Mouse (Mus musculus): ENCODE measurements around the gene Ptgr1.

Ptgr1 gene

GRCm38 (mm10) chr4:58990609-58991434, 3.9 kb upstream of the Ptgr1 start:
- no peak for DNase-seq (ENCODE audit: low read depth)

- no peak for DNase-seq (ENCODE audit: low read depth)
Measured at GRCm38 (mm10) chr4:58989303-58989898, 2.5 kb upstream of the Ptgr1 start.

DNA sequence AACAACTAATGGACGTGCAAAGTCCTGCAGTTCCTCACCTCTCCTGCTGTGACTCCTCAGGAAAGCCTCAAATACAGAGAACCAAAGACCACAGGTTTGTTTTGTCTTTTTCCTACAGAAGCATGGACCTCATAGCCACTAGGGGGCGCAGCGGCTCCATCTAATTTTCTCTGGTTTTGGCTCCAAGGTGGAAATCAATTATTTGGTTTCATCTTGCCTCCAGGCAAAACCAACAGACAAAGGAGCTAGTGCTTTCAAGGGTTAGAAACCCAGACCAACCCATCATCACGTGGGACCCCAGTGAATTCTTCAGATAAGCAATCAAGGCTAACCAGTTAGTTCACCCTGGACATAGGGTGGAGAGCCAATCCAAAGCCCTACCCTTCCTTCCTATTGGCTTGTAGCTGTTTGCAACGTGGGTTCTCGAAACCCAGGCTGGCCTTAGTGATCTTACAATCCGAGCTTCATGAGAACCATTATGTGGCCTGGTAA, 1.7 kb downstream of the Ptgr1 start:
- peak; percentile 82 for DNase-seq (ENCODE audit: low read depth)

DNA sequence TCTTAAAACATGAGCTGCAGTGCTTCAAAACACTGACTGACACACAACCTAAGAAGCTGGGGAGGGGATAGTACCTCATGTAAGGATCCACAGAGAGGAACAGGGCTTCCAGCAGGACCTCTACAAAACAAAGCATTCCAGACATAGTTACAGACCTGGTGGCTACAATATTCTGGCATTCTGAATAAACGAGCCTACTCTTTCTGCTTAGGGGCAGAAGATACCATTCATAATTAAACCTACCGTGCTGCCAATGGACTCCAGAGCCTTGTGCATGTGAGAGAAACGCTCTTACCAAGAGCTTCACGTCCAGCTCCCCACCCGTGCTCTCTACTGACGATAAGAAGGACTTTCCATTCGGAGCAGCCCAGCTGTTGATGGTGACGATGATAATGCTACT, 4.1 kb downstream of the Ptgr1 start:
- no peak for DNase-seq (ENCODE audit: low read depth)

DNA sequence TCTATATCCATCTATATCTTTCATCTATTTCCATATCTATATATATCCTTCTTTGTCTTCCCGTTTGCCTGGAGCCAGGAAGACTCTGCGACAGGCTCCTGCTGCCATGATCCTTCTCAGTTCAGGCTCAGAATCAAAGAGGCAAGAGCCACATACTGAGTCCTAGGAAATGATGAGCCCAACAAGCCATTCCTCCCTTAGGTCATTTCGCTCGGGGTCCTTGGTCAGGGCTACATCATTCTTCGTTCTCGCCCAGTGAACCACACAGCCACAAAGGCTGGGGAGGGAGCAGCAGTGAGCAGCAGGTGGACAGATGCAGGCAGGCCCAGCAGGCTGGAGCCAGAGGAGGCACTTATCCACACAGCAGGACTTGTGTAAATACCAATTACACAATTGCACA, 5.5 kb downstream of the Ptgr1 start:
- no peak for DNase-seq (ENCODE audit: low read depth)

GRCm38 (mm10) chr4:58975711-58976110, 11.2 kb downstream of the Ptgr1 start:
- no peak for DNase-seq (ENCODE audit: low read depth)

GRCm38 (mm10) chr4:58970678-58971077, 16.2 kb downstream of the Ptgr1 start:
- DNase-seq (ENCODE audit: low read depth) = no peak

- no peak for DNase-seq (ENCODE audit: low read depth)
Measured at GRCm38 (mm10) chr4:58965136-58965535, 21.8 kb downstream of the Ptgr1 start.

DNA sequence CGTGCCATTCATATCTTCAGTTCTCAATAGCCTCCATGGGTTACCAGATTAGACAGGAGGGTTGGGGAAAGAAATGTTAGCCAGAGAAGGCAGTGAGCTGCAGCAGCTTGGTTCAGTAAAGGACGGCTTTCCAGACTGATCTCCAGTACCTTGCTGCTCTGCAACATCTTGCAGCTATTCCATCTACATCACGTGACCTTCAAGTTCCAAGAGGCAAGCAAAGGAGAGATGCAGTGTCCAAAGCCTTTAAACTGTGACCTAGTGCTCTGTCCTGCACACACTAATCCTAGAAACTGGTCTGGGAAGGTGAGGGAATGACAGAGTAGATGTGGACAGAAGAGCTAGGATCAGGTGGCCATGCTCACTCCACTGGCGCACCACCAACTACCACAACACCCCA, 23.6 kb downstream of the Ptgr1 start:
- DNase-seq (ENCODE audit: low read depth) = no peak

DNA sequence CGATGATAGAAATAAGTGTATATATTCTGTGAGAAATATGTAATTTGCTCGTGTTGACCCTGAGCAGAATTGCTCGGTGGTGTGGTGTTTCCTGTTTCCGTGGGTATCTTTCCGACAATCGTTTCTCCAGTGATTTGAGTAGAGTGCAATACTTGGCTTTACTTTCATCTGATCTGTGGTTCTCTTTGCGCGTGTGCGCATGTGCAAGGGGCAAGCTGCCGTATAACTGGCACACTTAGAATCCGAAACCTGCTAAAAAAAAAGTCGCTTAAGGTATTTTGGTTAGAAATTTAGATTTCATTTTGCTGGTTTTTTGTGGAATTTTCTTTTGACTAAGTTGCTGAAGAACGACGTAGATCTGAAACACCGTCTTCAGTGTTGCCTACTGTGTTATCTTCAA, 25.2 kb downstream of the Ptgr1 start:
- no peak for DNase-seq (ENCODE audit: low read depth)

- DNase-seq (ENCODE audit: low read depth) = no peak
Measured at GRCm38 (mm10) chr4:58952630-58953029, 34.3 kb downstream of the Ptgr1 start.

DNA sequence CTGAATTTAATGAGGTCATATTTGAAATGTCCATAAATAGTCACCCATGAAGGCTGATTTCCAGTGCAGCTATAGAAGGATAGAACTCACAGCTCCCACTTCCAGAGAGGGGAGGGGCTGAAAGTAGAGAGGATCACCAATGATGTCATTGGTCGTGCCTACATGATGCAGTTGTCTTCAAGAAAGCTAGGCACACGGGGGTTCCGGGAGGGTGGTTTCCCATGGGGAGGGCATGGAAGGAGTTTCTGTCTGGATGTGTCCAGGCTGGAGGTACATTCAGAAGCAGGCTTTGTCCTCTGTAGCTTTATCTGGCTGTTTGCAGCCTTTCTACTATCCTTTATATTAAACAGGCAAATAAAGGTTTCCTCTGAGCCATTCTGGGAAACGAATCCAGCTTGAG, 38.5 kb downstream of the Ptgr1 start:
- DNase-seq (ENCODE audit: low read depth) = no peak

GRCm38 (mm10) chr4:58944695-58945094, 42.2 kb downstream of the Ptgr1 start:
- no peak for DNase-seq (ENCODE audit: low read depth)

- DNase-seq (ENCODE audit: low read depth) = no peak
Measured at GRCm38 (mm10) chr4:58944206-58944553, 42.7 kb downstream of the Ptgr1 start.

DNA sequence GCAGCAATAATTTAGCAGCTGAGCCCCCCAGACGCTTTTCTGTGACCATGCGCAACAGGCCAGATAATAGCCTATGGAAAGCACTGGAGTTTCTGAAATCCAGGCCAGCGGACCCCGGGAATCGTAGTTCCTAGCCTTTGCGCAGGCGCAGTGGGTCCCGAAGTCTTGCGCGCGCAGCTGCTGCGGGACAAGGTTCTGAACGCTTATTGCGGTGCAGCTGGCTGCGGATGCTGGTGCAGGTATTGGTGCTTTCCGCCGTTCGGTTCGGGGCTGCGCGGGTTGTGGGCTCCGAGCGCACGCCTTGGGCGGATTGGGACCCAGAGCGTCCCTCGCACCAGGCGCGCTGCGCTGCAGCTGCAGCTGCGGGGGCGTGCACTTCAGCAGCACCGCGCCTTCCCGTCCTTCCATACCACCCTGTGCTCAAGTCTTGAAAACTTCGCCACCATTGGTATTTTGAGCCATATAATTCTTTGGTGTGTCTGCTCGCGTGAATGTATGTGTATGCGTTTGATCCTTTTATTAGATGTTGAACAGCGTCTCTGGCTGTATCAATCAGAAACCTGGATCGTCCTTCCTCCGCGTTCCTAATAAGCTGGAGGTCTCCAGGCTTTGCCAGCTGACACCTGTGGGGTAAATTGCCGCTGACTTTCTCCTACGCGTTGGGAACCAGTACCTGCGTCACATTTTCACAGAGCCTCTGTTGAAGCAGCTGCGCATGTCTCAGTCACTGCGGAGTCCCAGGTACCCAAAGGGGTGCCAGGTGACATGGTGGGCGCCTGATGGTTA, 43.3 kb downstream of the Ptgr1 start, which contains the start of gene Zkscan16:
Gene Zkscan16 (plus strand): TSS at position 209 of the 786 bp plus-strand sequence.
- DNase-seq (ENCODE audit: low read depth) = peak; percentile 26

- DNase-seq (ENCODE audit: low read depth) = no peak
Measured at GRCm38 (mm10) chr4:58942942-58943341, 44.0 kb downstream of the Ptgr1 start.

GRCm38 (mm10) chr4:58941638-58942037, 45.3 kb downstream of the Ptgr1 start:
- DNase-seq (ENCODE audit: low read depth) = no peak

GRCm38 (mm10) chr4:58935846-58936245, 51.1 kb downstream of the Ptgr1 start:
- DNase-seq (ENCODE audit: low read depth) = no peak

DNA sequence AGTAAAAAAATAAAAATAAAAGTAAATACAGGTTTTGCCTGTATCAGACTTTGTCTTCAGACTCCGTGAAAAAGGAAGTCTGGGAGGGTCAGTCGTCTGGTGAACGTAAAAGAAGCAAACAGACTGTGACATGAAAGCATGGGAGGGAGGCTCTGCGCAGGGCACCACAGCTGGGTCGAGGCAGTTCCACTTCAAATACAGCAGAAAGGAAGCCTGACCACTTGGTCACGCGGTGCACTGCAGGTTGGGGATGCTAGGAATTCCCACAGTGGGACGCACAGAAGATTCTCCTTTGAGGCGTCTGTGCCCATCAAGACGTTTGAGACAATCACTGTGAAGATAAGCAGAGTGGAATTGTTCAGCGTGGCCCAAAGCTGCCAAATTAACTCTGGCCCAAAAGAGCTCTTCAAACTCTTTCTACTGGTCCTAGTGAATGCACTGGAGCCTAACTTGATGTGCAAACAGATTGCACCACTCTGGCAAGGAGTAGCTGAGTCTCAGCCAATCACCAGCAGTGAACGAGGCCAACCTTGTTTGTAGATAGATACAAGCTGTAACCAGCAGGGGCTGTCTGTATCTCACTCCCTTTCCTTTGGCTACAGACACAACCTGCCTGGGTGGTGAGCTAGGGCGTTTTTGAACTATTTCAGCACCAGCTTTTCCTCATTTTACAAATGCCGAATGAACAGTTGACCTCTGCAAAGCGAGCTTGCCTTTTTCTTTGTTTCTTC, 52.0 kb downstream of the Ptgr1 start:
- DNase-seq (ENCODE audit: low read depth) = no peak

- DNase-seq (ENCODE audit: low read depth) = no peak
Measured at GRCm38 (mm10) chr4:58934308-58934707, 52.6 kb downstream of the Ptgr1 start.

DNA sequence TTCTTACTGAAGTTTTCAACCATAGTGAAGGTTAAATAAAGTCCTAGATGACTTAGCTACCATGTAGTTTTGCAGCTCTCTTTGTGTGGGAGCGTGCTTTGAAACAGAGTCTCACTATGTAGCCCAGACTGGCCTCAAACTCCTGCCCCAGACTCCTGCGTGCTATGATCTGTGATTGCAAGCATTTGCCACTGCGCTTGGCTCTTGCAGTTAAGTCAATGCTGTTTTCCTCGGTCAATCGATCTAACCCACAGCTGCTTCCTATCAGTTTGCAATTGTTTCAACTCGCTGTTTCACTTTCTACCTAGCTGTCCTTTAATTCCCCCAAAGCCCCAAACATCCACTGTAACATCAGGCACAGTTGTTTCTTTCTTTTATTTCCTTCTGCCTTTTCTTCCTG, 54.4 kb downstream of the Ptgr1 start:
- no peak for DNase-seq (ENCODE audit: low read depth)

- DNase-seq (ENCODE audit: low read depth) = no peak
Measured at GRCm38 (mm10) chr4:58927661-58928060, 59.3 kb downstream of the Ptgr1 start.
